Mouse (Mus musculus) embryonic facial prominence, embryonic 13.5 days (tissue): ENCODE results near the gene Ptprc. TPM values are rescaled to one million over a fixed set of nuclear protein-coding genes. Genes with fewer than 3 reads are reported as not detected.

ENCODE experiments used
- ATAC-seq: fragments of 200-750 bp; cut with Nextera tagmentation; 2 replicates; pipeline ENCODE4 v1.8.0; 2017; ENCODE audit warnings: low read depth; ENCODE audit not compliant: insufficient number of reproducible peaks, insufficient read depth, low FRiP score, low TSS enrichment
- H3K27ac ChIP-seq: fragments of 300-500 bp; sonication (generic); 2 replicates; pipeline ENCODE4 v1.5.1; 2015; ENCODE audit warnings: moderate library complexity, mild to moderate bottlenecking, inconsistent platforms
- H3K27me3 ChIP-seq: fragments of 300-500 bp; sonication (generic); 2 replicates; pipeline ENCODE4 v1.6.1; 2015; ENCODE audit warnings: mild to moderate bottlenecking, inconsistent platforms
- H3K36me3 ChIP-seq: fragments of 300-500 bp; sonication (generic); 2 replicates; pipeline ENCODE4 v1.6.1; 2015; ENCODE audit warnings: mild to moderate bottlenecking, inconsistent platforms
- H3K4me1 ChIP-seq: fragments of 300-500 bp; sonication (generic); 2 replicates; pipeline ENCODE4 v1.6.1; 2015; ENCODE audit warnings: inconsistent platforms
- H3K4me2 ChIP-seq: fragments of 300-500 bp; sonication (generic); 2 replicates; pipeline ENCODE4 v1.6.1; 2015; ENCODE audit warnings: moderate library complexity, mild to moderate bottlenecking, inconsistent platforms
- H3K4me3 ChIP-seq: fragments of 300-500 bp; sonication (generic); 2 replicates; pipeline ENCODE4 v1.5.1; 2015; ENCODE audit warnings: mild to moderate bottlenecking, inconsistent platforms
- H3K9ac ChIP-seq: fragments of 300-500 bp; sonication (generic); 2 replicates; pipeline ENCODE4 v1.6.1; 2015; ENCODE audit warnings: mild to moderate bottlenecking, inconsistent platforms
- H3K9me3 ChIP-seq: fragments of 300-500 bp; sonication (generic); 2 replicates; pipeline ENCODE4 v1.6.1; 2016; ENCODE audit warnings: inconsistent platforms
- WGBS: fragments of 180-500 bp; shearing (Covaris S2); methylation state at CpG from one replicate; pipeline ENCODE4 v1.1.7; 2015; ENCODE audit warnings: mixed read lengths; 5-methylcytosine and 5-hydroxymethylcytosine counted together
- polyA plus RNA-seq: library from polyadenylated mRNA; unstranded; fragments of >200 nt; fragmentation: Nextera tagmentation; extraction: Ambion mirVana; gene quantifications from 2 replicates; pipeline ENCODE4 v1.2.1, GENCODE M21; 2015

The Ptprc gene
- polyA plus RNA-seq, 1 experiment from 2014 or later: 2.1 TPM

DNA sequence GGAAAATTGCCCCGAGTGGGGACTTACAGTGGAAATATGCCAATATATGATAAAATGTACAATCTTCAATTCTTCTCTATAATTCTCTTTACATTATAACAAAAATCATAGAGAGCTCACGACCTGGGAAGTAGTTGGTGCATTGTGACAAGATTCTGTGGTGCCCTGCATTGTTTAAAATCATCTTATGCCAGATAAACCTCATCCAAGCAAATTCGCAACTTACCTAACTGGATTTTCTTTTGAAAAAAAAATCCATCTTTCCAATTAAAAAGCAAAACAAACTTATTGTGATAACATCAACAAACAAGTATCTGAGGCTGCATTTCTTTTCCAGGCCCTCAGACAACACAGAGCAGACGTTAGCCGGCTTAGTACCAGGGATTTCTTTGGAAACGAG, 1.8 kb downstream of the Ptprc start:
- 71% methylated on average over 6 of the region's 6 CpGs for WGBS

GRCm38 (mm10) chr1:138172547-138172946, 3.0 kb downstream of the Ptprc start:
- no peaks in the 10 kb centered on the region for H3K27me3 ChIP-seq
- WGBS: 76% methylated on average over 3 of the region's 3 CpGs
- no peak overlapping the region for H3K9ac ChIP-seq
- no peaks in the 10 kb centered on the region for H3K4me1 ChIP-seq
- no peaks in the 10 kb centered on the region for H3K9me3 ChIP-seq
- no peak overlapping the region for H3K4me3 ChIP-seq
- no peak overlapping the region for H3K27ac ChIP-seq
- H3K4me2 ChIP-seq: no peak overlapping the region
- ATAC-seq: no peak
- H3K36me3 ChIP-seq: no peaks in the 10 kb centered on the region

More for the DNA sequence above, 1.8 kb downstream of the Ptprc start:
- H3K4me3 ChIP-seq: no peak overlapping the region
- H3K4me1 ChIP-seq: no peaks in the 10 kb centered on the region
- no peaks in the 10 kb centered on the region for H3K36me3 ChIP-seq
- H3K4me2 ChIP-seq: no peak overlapping the region
- no peaks in the 10 kb centered on the region for H3K27me3 ChIP-seq
- no peak overlapping the region for H3K9ac ChIP-seq
- ATAC-seq: no peak
- no peak overlapping the region for H3K27ac ChIP-seq
- H3K9me3 ChIP-seq: no peaks in the 10 kb centered on the region

DNA sequence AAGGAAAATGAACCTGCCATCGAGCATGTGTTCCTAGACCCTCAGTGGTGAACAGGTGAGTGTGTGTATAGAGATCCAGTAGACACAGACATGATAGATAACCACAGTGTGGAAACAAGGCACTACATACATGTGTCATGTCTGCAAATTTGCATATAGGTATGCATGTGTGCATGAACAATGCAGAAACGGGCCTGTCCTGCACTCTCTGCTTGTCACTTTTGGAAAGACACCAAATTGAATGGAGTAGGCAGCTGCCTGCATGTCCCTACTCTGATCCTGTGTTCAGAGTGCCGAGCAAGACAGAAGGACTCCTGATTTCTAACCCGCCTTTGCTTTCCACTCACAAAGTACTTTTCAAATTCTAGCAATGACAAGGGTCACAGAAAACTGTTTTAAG, 3.4 kb downstream of the Ptprc start:
- Histone ChIP-seq H3K9ac (no peak overlapping the region), H3K4me1 (no peaks in the 10 kb centered on the region), H3K27me3 (no peaks in the 10 kb centered on the region), H3K36me3 (no peaks in the 10 kb centered on the region), H3K9me3 (no peaks in the 10 kb centered on the region), H3K4me3 (no peak overlapping the region), H3K27ac (no peak overlapping the region), H3K4me2 (no peak overlapping the region)
- 88% methylated on average over 4 of the region's 4 CpGs for WGBS
- no peak for ATAC-seq

DNA sequence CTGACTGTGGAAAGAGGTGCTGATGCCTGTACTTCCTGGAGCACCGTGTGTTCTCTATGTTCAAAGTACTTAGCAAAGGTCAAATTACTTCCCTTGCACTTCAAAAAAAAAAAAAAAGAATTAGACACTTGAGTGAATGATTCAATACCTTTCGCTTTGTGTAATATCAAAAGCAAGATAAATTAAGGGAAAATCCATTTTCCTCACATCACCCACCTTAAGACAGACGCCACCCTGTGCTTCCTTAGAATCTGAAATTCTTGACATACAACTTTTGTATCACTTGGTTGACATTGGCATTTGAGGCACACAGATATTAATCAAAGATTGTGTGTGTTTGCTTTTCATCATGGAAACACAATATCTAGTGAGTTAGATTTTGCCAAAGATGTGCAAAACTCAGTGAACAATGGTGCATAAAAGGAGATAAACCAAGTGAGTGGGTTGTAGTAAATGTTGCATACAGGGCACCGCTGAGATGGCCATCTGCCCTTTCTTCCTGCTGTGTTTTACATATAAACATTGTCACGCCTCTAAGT, 9.2 kb downstream of the Ptprc start:
- H3K9me3 ChIP-seq: no peaks in the 10 kb centered on the region
- no peak overlapping the region for H3K4me2 ChIP-seq
- 77% methylated on average over 5 of the region's 5 CpGs for WGBS
- no peak for ATAC-seq
- H3K27me3 ChIP-seq: no peaks in the 10 kb centered on the region
- no peak overlapping the region for H3K4me3 ChIP-seq
- H3K27ac ChIP-seq: no peak overlapping the region
- no peaks in the 10 kb centered on the region for H3K36me3 ChIP-seq
- H3K9ac ChIP-seq: no peak overlapping the region
- no peaks in the 10 kb centered on the region for H3K4me1 ChIP-seq

GRCm38 (mm10) chr1:138162638-138163037, 12.9 kb downstream of the Ptprc start:
- no peak overlapping the region for H3K27ac ChIP-seq
- H3K9me3 ChIP-seq: no peaks in the 10 kb centered on the region
- H3K36me3 ChIP-seq: no peaks in the 10 kb centered on the region
- H3K4me1 ChIP-seq: no peaks in the 10 kb centered on the region
- no peak overlapping the region for H3K9ac ChIP-seq
- no peak overlapping the region for H3K4me2 ChIP-seq
- no peak overlapping the region for H3K4me3 ChIP-seq
- no peak for ATAC-seq
- WGBS: 84% methylated on average over 8 of the region's 8 CpGs
- H3K27me3 ChIP-seq: no peaks in the 10 kb centered on the region

DNA sequence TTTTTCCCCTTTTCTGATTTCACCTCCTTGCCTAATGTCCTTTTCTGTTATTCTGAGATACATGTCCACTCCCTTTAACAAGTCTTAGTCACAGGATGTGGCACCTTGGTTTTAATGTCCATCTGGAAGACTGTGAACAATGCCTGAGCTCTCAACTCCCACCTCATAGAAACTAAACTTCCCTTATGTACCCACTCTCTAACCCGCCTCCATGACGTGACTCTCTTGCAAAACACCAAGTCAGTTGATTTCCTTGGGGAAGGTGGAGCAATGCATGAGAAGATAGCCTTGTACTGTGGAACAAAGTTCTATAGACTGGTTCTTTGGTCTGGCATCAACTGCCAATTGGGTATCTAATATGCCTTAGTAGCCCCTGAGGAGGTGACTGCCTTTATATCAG, 16.6 kb downstream of the Ptprc start:
- Histone ChIP-seq H3K4me1 (no peaks in the 10 kb centered on the region), H3K36me3 (no peaks in the 10 kb centered on the region), H3K9me3 (no peaks in the 10 kb centered on the region), H3K27ac (no peak overlapping the region), H3K4me2 (no peak overlapping the region), H3K27me3 (no peaks in the 10 kb centered on the region), H3K4me3 (no peak overlapping the region), H3K9ac (no peak overlapping the region)
- 86% methylated on average over 2 of the region's 2 CpGs for WGBS
- ATAC-seq: no peak

DNA sequence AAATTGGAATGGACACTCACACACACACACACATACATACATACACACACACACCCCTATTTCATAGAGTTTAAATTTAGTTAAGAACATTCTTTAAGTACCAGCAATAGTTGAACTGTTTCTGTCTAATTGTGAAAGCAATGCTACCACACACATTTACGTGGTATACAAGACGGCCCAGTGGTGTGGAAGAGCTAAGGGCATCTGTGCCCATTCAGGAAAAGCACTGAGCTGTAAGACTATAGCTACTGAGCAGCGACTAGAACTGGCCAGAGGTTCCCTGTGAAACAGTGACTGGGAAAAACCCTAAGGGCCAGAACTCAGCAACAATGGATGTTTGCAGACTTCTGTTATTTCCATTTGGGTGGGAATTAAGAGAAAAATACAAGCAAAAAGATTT, 17.3 kb downstream of the Ptprc start:
- Histone ChIP-seq H3K36me3 (no peaks in the 10 kb centered on the region), H3K9me3 (no peaks in the 10 kb centered on the region), H3K9ac (no peak overlapping the region), H3K27ac (no peak overlapping the region), H3K4me1 (no peaks in the 10 kb centered on the region), H3K4me3 (no peak overlapping the region), H3K27me3 (no peaks in the 10 kb centered on the region), H3K4me2 (no peak overlapping the region)
- 59% methylated on average over 3 of the region's 3 CpGs for WGBS
- ATAC-seq: no peak

DNA sequence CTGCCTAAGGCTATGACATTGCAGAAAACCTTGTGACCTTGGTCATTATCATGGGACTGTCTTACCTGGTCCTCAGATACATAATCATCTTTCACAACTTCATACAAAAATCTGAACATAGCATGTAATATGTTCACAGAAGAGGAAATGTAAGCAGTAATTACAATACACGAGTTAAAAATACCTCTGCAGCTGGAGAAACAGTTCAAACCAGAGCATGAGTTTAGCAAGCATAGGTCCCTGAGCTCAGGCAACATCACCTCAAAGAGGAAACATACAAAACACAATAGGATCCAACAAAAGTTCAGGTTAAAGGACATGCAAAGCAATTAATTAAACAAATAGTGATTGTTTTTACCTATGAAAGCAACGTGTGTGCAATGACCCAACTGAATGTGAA, 17.8 kb downstream of the Ptprc start:
- Histone ChIP-seq H3K4me1 (no peaks in the 10 kb centered on the region), H3K27me3 (no peaks in the 10 kb centered on the region), H3K27ac (no peak overlapping the region), H3K4me2 (no peak overlapping the region), H3K4me3 (no peak overlapping the region), H3K9ac (no peak overlapping the region), H3K9me3 (no peaks in the 10 kb centered on the region), H3K36me3 (no peaks in the 10 kb centered on the region)
- WGBS: 77% methylated on average over 2 of the region's 2 CpGs
- no peak for ATAC-seq

- no peak overlapping the region for H3K4me2 ChIP-seq
- H3K9ac ChIP-seq: no peak overlapping the region
- WGBS: 89% methylated on average over 3 of the region's 3 CpGs
- ATAC-seq: no peak
- no peak overlapping the region for H3K27ac ChIP-seq
- no peaks in the 10 kb centered on the region for H3K36me3 ChIP-seq
- H3K4me3 ChIP-seq: no peak overlapping the region
- H3K4me1 ChIP-seq: no peaks in the 10 kb centered on the region
- no peaks in the 10 kb centered on the region for H3K27me3 ChIP-seq
- H3K9me3 ChIP-seq: no peaks in the 10 kb centered on the region
Measured at GRCm38 (mm10) chr1:138157008-138157407, 18.5 kb downstream of the Ptprc start.

DNA sequence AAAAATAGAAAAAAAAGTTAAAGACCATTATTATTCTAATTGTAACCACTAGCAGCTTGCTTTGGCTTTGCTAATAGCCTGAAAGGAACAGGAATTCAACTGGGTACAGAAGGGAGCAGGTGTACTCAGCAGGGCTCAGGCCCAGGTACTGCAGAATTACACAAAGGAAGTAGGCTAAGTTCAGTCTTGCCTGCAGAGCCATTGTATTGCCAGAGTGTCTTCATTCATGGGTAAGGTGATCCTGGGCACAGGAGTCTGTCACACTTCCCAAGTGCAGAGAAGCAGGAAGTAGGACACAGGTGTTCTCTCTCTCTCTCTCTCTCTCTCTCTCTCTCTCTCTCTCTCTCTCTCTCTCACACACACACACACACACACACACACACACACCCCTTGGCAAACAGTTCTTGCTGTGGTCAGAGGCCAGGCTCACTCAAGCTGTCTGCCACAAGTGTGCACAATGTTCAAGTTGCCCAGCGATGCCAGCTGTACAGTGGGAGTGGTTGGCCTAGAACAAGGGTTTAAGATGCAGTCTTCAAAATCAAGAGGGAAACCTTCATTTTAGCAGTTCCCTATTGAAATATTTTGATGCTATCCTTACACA, 21.2 kb downstream of the Ptprc start:
- Histone ChIP-seq H3K9me3 (no peaks in the 10 kb centered on the region), H3K27me3 (no peaks in the 10 kb centered on the region), H3K36me3 (no peaks in the 10 kb centered on the region), H3K4me1 (no peaks in the 10 kb centered on the region), H3K27ac (no peak overlapping the region), H3K9ac (no peak overlapping the region), H3K4me2 (no peak overlapping the region), H3K4me3 (no peak overlapping the region)
- WGBS: 58% methylated on average over 1 of the region's 1 CpGs
- no peak for ATAC-seq

GRCm38 (mm10) chr1:138153126-138153525, 22.4 kb downstream of the Ptprc start:
- 58% methylated on average over 4 of the region's 4 CpGs for WGBS
- Histone ChIP-seq H3K9me3 (no peaks in the 10 kb centered on the region), H3K36me3 (no peaks in the 10 kb centered on the region), H3K4me3 (no peak overlapping the region), H3K4me2 (no peak overlapping the region), H3K27ac (no peak overlapping the region), H3K27me3 (no peaks in the 10 kb centered on the region), H3K4me1 (no peaks in the 10 kb centered on the region), H3K9ac (no peak overlapping the region)
- no peak for ATAC-seq

- Histone ChIP-seq H3K4me2 (no peak overlapping the region), H3K9ac (no peak overlapping the region), H3K27ac (no peak overlapping the region), H3K9me3 (no peaks in the 10 kb centered on the region), H3K4me1 (no peaks in the 10 kb centered on the region), H3K4me3 (no peak overlapping the region), H3K36me3 (no peaks in the 10 kb centered on the region), H3K27me3 (no peaks in the 10 kb centered on the region)
- 55% methylated on average over 4 of the region's 4 CpGs for WGBS
- ATAC-seq: no peak
Measured at GRCm38 (mm10) chr1:138148844-138149243, 26.7 kb downstream of the Ptprc start.
